Mouse (Mus musculus) limb, embryonic 14.5 days (tissue): ENCODE results near the gene Mospd3. TPM values are rescaled to one million over a fixed set of nuclear protein-coding genes. Genes with fewer than 3 reads are reported as not detected.

Source experiments
- ATAC-seq: fragments of 200-750 bp; cut with Nextera tagmentation; 2 replicates; pipeline ENCODE4 v1.8.0; 2017; ENCODE audit warnings: low read depth, moderate number of reproducible peaks, moderate TSS enrichment; ENCODE audit not compliant: low FRiP score
- DNase-seq: peaks from one replicate; pipeline ENCODE4 v3.0.0-alpha.2; 2015; ENCODE audit warnings: low spot score
- H3K27ac ChIP-seq: fragments of 300-500 bp; sonication (generic); replicated peaks from 2 replicates; pipeline ENCODE4 v1.5.1; 2014; ENCODE audit warnings: low read depth, mild to moderate bottlenecking, low read length, moderate library complexity, mixed read lengths
- H3K27me3 ChIP-seq: fragments of 300-500 bp; sonication (generic); 2 replicates; pipeline ENCODE4 v1.6.1; 2014; ENCODE audit warnings: low read length, mixed read lengths; ENCODE audit not compliant: control insufficient read depth, insufficient read depth
- H3K36me3 ChIP-seq: fragments of 300-500 bp; sonication (generic); 2 replicates; pipeline ENCODE4 v1.6.1; 2014; ENCODE audit warnings: mild to moderate bottlenecking, low read length, moderate library complexity, mixed read lengths; ENCODE audit not compliant: control insufficient read depth, insufficient read depth
- H3K4me1 ChIP-seq: fragments of 300-500 bp; sonication (generic); 2 replicates; pipeline ENCODE4 v1.6.1; 2014; ENCODE audit warnings: antibody characterized with exemption, low read length, mixed read lengths; ENCODE audit not compliant: control insufficient read depth, insufficient read depth
- H3K4me2 ChIP-seq: fragments of 300-500 bp; sonication (generic); replicated peaks from 2 replicates; pipeline ENCODE4 v1.6.1; 2014; ENCODE audit warnings: low read depth, mild to moderate bottlenecking, low read length, moderate library complexity; ENCODE audit not compliant: severe bottlenecking
- H3K4me3 ChIP-seq: fragments of 300-500 bp; sonication (generic); replicated peaks from 2 replicates; pipeline ENCODE4 v1.5.1; 2014; ENCODE audit warnings: low read length
- H3K9ac ChIP-seq: fragments of 300-500 bp; sonication (generic); 2 replicates; pipeline ENCODE4 v1.6.1; 2014; ENCODE audit warnings: mild to moderate bottlenecking, low read depth, low read length, moderate library complexity; ENCODE audit not compliant: severe bottlenecking
- H3K9me3 ChIP-seq: fragments of 300-500 bp; sonication (generic); 2 replicates; pipeline ENCODE4 v1.6.1; 2016; ENCODE audit warnings: low read length; ENCODE audit not compliant: control insufficient read depth
- POLR2A ChIP-seq: fragments of 200-500 bp; IDR thresholded peaks from 2 replicates; pipeline ENCODE4 v1.8.0; 2012; ENCODE audit warnings: inconsistent platforms, mild to moderate bottlenecking, moderate library complexity, borderline replicate concordance; ENCODE audit not compliant: insufficient read depth, insufficient read length; ENCODE audit errors: extremely low read depth
- WGBS: fragments of 180-500 bp; shearing (Covaris S2); extraction: QIAGEN DNeasy Blood & Tissue Kit; methylation state at CpG from one replicate; pipeline ENCODE4 v1.1.7; 2014; 5-methylcytosine and 5-hydroxymethylcytosine counted together
- polyA plus RNA-seq, 2 experiments: library from polyadenylated mRNA; depleted of rRNA in 1 of 2; stranded (reverse) in 1 of 2; unstranded in 1 of 2; fragments of >200 nt; fragmentation: Nextera tagmentation in 1 of 2; extraction: Ambion mirVana in 1 of 2; gene quantifications; 2 replicates each; pipeline versions ENCODE4 v1.2.1 to v1.2.3; 2012 to 2014

Gene Mospd3
- polyA plus RNA-seq, 2 experiments, result 49.4 to 68.2 TPM

DNA sequence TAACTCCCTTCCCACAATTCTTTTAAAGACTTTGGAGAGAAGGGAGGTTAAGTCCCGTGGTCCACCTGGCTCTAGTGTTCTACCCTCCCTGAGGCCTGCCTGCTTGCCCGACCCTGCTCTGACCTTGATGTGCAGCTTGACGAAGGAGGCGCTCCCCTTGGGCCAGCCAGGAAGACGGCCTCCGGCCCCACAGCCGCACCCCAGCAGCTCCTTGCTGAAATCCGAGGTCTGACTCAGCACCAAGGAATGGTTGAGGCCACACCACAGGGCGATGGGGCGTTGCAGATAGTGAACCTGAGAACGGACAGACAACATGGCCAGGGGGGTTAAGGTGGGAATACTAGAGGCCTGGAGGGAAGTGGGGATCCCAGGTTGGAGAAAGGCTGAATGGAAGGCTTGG lies 12.7 kb upstream of the Mospd3 start, which contains the start of gene Pcolce:
TSS of gene Pcolce (minus strand) at position 235 of the 400 bp plus-strand sequence.
- Histone ChIP-seq H3K36me3 (no peaks in the 10 kb centered on the region), H3K9me3 (no peaks in the 10 kb centered on the region), H3K4me2 (no peak within 1 kb of the TSS), H3K27ac (no peak within 1 kb of the TSS), H3K4me3 (no peak within 1 kb of the TSS), H3K9ac (no peak within 1 kb of the TSS), H3K27me3 (no peaks in the 10 kb centered on the region), H3K4me1 (peaks cover 45% of the 10 kb centered on the region)
- WGBS, result 53% methylated on average over 11 of the region's 11 CpGs
- DNase-seq (no peak), ATAC-seq (no peak)
- TF ChIP-seq POLR2A, result no peak

DNA sequence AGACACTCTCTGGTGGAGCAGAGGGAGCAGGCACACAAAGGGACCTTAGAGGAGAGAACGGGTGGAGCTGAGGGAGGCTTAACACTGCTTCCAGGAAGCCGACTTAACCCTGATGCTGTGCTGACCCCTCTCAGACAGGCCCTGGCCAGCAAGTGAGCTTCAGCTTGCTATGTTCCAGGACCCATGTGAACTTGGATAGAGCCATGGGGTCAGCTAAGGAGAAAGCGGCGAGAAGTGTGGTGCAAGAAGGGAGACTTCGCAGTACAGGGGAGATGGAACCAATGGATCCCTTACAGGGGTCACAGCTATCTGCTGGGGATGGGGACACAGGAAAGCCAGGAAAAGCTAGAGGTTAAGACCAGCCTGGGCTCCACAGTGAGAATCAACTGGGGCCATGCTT lies 12.2 kb upstream of the Mospd3 start:
- Histone ChIP-seq H3K9ac (no peak overlapping the region), H3K27ac (no peak overlapping the region), H3K4me1 (peaks cover 50% of the 10 kb centered on the region), H3K27me3 (no peaks in the 10 kb centered on the region), H3K36me3 (no peaks in the 10 kb centered on the region), H3K4me3 (no peak overlapping the region), H3K9me3 (no peaks in the 10 kb centered on the region), H3K4me2 (no peak overlapping the region)
- DNase-seq, result no peak
- TF ChIP-seq POLR2A, result no peak
- 69% methylated on average over 5 of the region's 5 CpGs for WGBS
- ATAC-seq, result no peak

DNA sequence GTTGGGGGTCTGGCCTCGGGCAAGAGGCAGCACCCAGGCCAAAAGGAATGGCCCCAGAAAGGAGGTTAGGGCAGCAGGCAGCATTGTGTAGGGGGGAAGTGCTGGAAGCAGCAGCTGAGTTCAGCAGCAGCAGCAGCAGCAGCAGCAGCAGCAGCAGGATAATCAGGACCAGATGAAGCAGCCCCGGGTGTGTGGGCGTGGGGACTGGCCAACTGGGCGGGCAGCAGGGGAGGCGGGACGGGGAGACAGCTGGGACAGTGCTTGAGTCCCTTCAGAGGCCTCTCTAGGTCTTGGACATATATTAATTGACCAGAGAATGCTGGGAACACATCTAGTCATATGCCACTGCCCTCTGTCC lies 10.4 kb upstream of the Mospd3 start:
- Histone ChIP-seq H3K9me3 (no peaks in the 10 kb centered on the region), H3K9ac (peak overlapping the region; percentile 55), H3K4me3 (peak overlapping the region; percentile 43), H3K27me3 (no peaks in the 10 kb centered on the region), H3K36me3 (peaks cover 12% of the 10 kb centered on the region), H3K27ac (peak overlapping the region; percentile 95), H3K4me2 (peak overlapping the region; percentile 70), H3K4me1 (peaks cover 52% of the 10 kb centered on the region)
- no peak for TF ChIP-seq POLR2A
- 0% methylated on average over 6 of the region's 6 CpGs for WGBS
- DNase-seq, result peak; percentile 78
- peak; percentile 72; the same call in 1 of the 2 replicates for ATAC-seq

DNA sequence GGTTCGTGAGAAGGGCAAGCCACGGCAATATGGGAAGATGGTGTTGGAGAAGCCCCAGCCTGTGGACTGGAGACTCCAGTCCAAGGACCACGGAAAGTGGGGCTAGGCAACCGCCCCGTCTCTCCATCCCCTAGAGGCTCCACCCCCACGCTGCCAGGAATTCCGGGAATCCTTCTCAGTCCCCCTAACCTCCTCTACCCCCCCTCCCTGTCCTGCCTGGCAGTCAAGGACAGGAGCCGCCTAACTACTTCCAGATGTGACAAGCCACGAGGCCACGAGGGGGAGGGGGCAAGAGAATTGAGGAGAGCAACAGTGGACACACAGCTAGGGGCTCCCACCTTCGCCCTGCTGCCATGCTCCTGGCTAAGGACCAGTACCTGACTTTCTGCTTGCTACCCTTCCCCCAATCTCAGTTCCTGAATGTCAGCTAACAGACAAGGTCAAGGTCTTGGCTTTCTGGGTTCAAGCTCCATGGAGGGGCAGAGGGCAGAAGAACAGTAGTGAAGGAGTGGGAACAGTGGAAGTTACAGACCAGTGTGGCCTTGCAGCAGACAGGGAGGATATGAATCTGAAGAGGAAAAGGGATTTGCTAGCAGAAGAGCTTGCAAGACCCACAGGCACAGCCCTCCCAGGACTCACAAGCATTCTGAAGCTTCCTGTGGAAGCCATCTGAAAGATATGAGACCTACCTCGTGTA lies 9.8 kb upstream of the Mospd3 start:
- H3K36me3 ChIP-seq, result peaks cover 18% of the 10 kb centered on the region
- no peak for TF ChIP-seq POLR2A
- H3K27me3 ChIP-seq, result no peaks in the 10 kb centered on the region
- peak; percentile 78 for ATAC-seq
- peak overlapping the region; percentile 43 for H3K4me3 ChIP-seq
- no peaks in the 10 kb centered on the region for H3K9me3 ChIP-seq
- DNase-seq, result peak; percentile 87
- WGBS, result 3% methylated on average over 12 of the region's 12 CpGs
- peak overlapping the region; percentile 55 for H3K9ac ChIP-seq
- peak overlapping the region; percentile 70 for H3K4me2 ChIP-seq
- peaks cover 52% of the 10 kb centered on the region for H3K4me1 ChIP-seq
- H3K27ac ChIP-seq, result peak overlapping the region; percentile 95

DNA sequence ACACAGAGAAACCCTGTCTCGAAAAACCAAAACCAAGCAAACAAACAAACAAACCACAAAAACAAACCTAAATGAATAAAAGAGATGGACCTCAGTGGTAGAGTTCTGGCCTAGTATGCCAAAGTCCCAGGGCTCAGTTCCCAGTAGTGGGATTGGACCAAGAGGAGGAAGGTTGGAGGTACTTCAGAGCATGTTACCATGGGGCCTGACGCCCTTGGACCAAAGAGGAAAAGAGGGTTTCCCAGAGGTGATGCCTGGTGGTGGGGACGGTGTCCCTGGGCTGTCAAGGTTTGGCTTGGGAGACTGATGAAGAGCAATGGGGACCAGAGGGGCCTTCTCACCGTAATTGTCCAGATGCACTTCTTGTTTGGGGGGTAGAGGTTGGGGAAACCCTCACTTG lies 9.2 kb upstream of the Mospd3 start:
- ATAC-seq, result no peak
- Histone ChIP-seq H3K36me3 (peaks cover 24% of the 10 kb centered on the region), H3K27ac (peak overlapping the region; percentile 95), H3K27me3 (no peaks in the 10 kb centered on the region), H3K4me3 (peak overlapping the region; percentile 43), H3K4me2 (peak overlapping the region; percentile 70), H3K4me1 (peaks cover 52% of the 10 kb centered on the region), H3K9me3 (no peaks in the 10 kb centered on the region), H3K9ac (peak overlapping the region; percentile 55)
- WGBS, result 34% methylated on average over 4 of the region's 4 CpGs
- TF ChIP-seq POLR2A, result no peak
- DNase-seq, result no peak
